Mouse (Mus musculus): Measurements from ENCODE around the gene Mmp19. TPM values are rescaled to one million over a fixed set of nuclear protein-coding genes. Genes with fewer than 3 reads are reported as not detected.

The Mmp19 gene
- polyA plus RNA-seq, 1 experiment from 2014 or later = 13.5 TPM

GRCm38 (mm10) chr10:128793258-128793657 lies 2.5 kb downstream of the Mmp19 start:
- Histone ChIP-seq H3K4me1 (ENCODE audit: insufficient read depth) (no peaks in the 10 kb centered on the region; the same call in 1 of the 2 replicates), H3K27ac (ENCODE audit: low read depth) (no peak overlapping the region), H3K27me3 (ENCODE audit: insufficient read depth, low read length) (no peaks in the 10 kb centered on the region), H3K9me3 (ENCODE audit: low read length) (no peaks in the 10 kb centered on the region), H3K36me3 (replicated peaks; ENCODE audit: insufficient read depth, low read length) (peaks cover 10% of the 10 kb centered on the region; the same call in 1 of the 2 replicates), H3K4me2 (ENCODE audit: low read depth, low read length) (no peak overlapping the region), H3K4me3 (ENCODE audit: low read depth, low read length) (no peak overlapping the region), H3K9ac (replicated peaks) (no peak overlapping the region)
- WGBS (ENCODE audit: insufficient replicate concordance) = 84% methylated on average over 1 of the region's 1 CpGs
- ATAC-seq (no peak), DNase-seq (no peak)
- no peak for TF ChIP-seq CTCF (IDR thresholded peaks at IDR 0.05; ENCODE audit: low read depth)
- no peak for TF ChIP-seq EP300 (IDR thresholded peaks at IDR 0.05; ENCODE audit: low read depth)

- ATAC-seq = no peak
These were observed 3.7 kb downstream of the Mmp19 start for GRCm38 (mm10) chr10:128794391-128794790.

GRCm38 (mm10) chr10:128795581-128795980 lies 4.9 kb downstream of the Mmp19 start:
- 89% methylated on average over 3 of the region's 3 CpGs for WGBS (ENCODE audit: insufficient replicate concordance)
- Histone ChIP-seq H3K27ac (ENCODE audit: low read depth) (no peak overlapping the region), H3K9ac (replicated peaks) (no peak overlapping the region), H3K4me2 (ENCODE audit: low read depth, low read length) (no peak overlapping the region), H3K36me3 (replicated peaks; ENCODE audit: insufficient read depth, low read length) (peaks cover 19% of the 10 kb centered on the region; the same call in 1 of the 2 replicates), H3K4me3 (ENCODE audit: low read depth, low read length) (no peak overlapping the region), H3K9me3 (ENCODE audit: low read length) (no peaks in the 10 kb centered on the region), H3K27me3 (ENCODE audit: insufficient read depth, low read length) (no peaks in the 10 kb centered on the region), H3K4me1 (ENCODE audit: insufficient read depth) (no peaks in the 10 kb centered on the region; the same call in 1 of the 2 replicates)
- DNase-seq (no peak), ATAC-seq (no peak)
- TF ChIP-seq EP300 (IDR thresholded peaks at IDR 0.05; ENCODE audit: low read depth) (no peak), CTCF (IDR thresholded peaks at IDR 0.05; ENCODE audit: low read depth) (no peak)

More at GRCm38 (mm10) chr10:128794391-128794790, 3.7 kb downstream of the Mmp19 start:
- no peak overlapping the region for H3K4me3 ChIP-seq (ENCODE audit: low read depth, low read length)
- no peak overlapping the region for H3K4me2 ChIP-seq (ENCODE audit: low read depth, low read length)
- TF ChIP-seq EP300 (IDR thresholded peaks at IDR 0.05; ENCODE audit: low read depth) (no peak), CTCF (IDR thresholded peaks at IDR 0.05; ENCODE audit: low read depth) (no peak)
- H3K9me3 ChIP-seq (ENCODE audit: low read length) = no peaks in the 10 kb centered on the region
- no peak overlapping the region for H3K9ac ChIP-seq (replicated peaks)
- no peaks in the 10 kb centered on the region for H3K27me3 ChIP-seq (ENCODE audit: insufficient read depth, low read length)
- DNase-seq = no peak
- H3K4me1 ChIP-seq (ENCODE audit: insufficient read depth) = no peaks in the 10 kb centered on the region; the same call in 1 of the 2 replicates
- WGBS (ENCODE audit: insufficient replicate concordance) = 66% methylated on average over 5 of the region's 5 CpGs
- no peak overlapping the region for H3K27ac ChIP-seq (ENCODE audit: low read depth)
- H3K36me3 ChIP-seq (replicated peaks; ENCODE audit: insufficient read depth, low read length) = peaks cover 16% of the 10 kb centered on the region; the same call in 1 of the 2 replicates

GRCm38 (mm10) chr10:128798676-128799075 lies 8.0 kb downstream of the Mmp19 start:
- no peak overlapping the region for H3K4me3 ChIP-seq (ENCODE audit: low read depth, low read length)
- ATAC-seq = no peak
- DNase-seq = no peak
- H3K27me3 ChIP-seq (ENCODE audit: insufficient read depth, low read length) = no peaks in the 10 kb centered on the region
- H3K4me2 ChIP-seq (ENCODE audit: low read depth, low read length) = no peak overlapping the region
- WGBS (ENCODE audit: insufficient replicate concordance) = 89% methylated on average over 8 of the region's 8 CpGs
- H3K27ac ChIP-seq (ENCODE audit: low read depth) = no peak overlapping the region
- TF ChIP-seq EP300 (IDR thresholded peaks at IDR 0.05; ENCODE audit: low read depth) (no peak), CTCF (IDR thresholded peaks at IDR 0.05; ENCODE audit: low read depth) (no peak)
- no peak overlapping the region for H3K9ac ChIP-seq (replicated peaks)
- peaks cover 4% of the 10 kb centered on the region for H3K4me1 ChIP-seq (ENCODE audit: insufficient read depth)
- H3K9me3 ChIP-seq (ENCODE audit: low read length) = no peaks in the 10 kb centered on the region
- H3K36me3 ChIP-seq (replicated peaks; ENCODE audit: insufficient read depth, low read length) = peaks cover 19% of the 10 kb centered on the region; the same call in 1 of the 2 replicates

- no peak for ATAC-seq
- TF ChIP-seq EP300 (IDR thresholded peaks at IDR 0.05; ENCODE audit: low read depth) = no peak
- no peak for TF ChIP-seq CTCF (IDR thresholded peaks at IDR 0.05; ENCODE audit: low read depth)
These were observed 11.3 kb downstream of the Mmp19 start for GRCm38 (mm10) chr10:128801981-128802495.

GRCm38 (mm10) chr10:128802956-128803355 lies 12.2 kb downstream of the Mmp19 start:
- Histone ChIP-seq H3K36me3 (replicated peaks; ENCODE audit: insufficient read depth, low read length) (0 out of 2 replicates have a peak, but pooled peaks cover 9% of the 10 kb centered on the region), H3K4me3 (ENCODE audit: low read depth, low read length) (0 out of 2 replicates have a peak overlapping the region, but pooled peaks have one; percentile 95), H3K27me3 (ENCODE audit: insufficient read depth, low read length) (no peaks in the 10 kb centered on the region), H3K9ac (replicated peaks) (0 out of 2 replicates have a peak overlapping the region, but pooled peaks have one; percentile 3), H3K27ac (ENCODE audit: low read depth) (no peak overlapping the region; the same call in 1 of the 2 replicates), H3K9me3 (ENCODE audit: low read length) (no peaks in the 10 kb centered on the region), H3K4me2 (ENCODE audit: low read depth, low read length) (peak overlapping the region; percentile 100), H3K4me1 (ENCODE audit: insufficient read depth) (peaks cover 27% of the 10 kb centered on the region)
- TF ChIP-seq CTCF (IDR thresholded peaks at IDR 0.05; ENCODE audit: low read depth) = no peak
- TF ChIP-seq EP300 (IDR thresholded peaks at IDR 0.05; ENCODE audit: low read depth) = no peak
- DNase-seq = no peak
- no peak for ATAC-seq
- 64% methylated on average over 4 of the region's 4 CpGs for WGBS (ENCODE audit: insufficient replicate concordance)

More at GRCm38 (mm10) chr10:128801981-128802495, 11.3 kb downstream of the Mmp19 start:
- Histone ChIP-seq H3K9ac (replicated peaks) (no peak overlapping the region), H3K9me3 (ENCODE audit: low read length) (no peaks in the 10 kb centered on the region), H3K27me3 (ENCODE audit: insufficient read depth, low read length) (no peaks in the 10 kb centered on the region), H3K4me1 (ENCODE audit: insufficient read depth) (peaks cover 20% of the 10 kb centered on the region), H3K4me2 (ENCODE audit: low read depth, low read length) (no peak overlapping the region), H3K4me3 (ENCODE audit: low read depth, low read length) (no peak overlapping the region), H3K27ac (ENCODE audit: low read depth) (no peak overlapping the region), H3K36me3 (replicated peaks; ENCODE audit: insufficient read depth, low read length) (0 out of 2 replicates have a peak, but pooled peaks cover 9% of the 10 kb centered on the region)
- 92% methylated on average over 16 of the region's 16 CpGs for WGBS (ENCODE audit: insufficient replicate concordance)
- no peak for DNase-seq
